Mouse (Mus musculus) stomach, postnatal 0 days (tissue): ENCODE measurements around the gene Cdk5rap2.

ENCODE experiments used
- CTCF ChIP-seq: IDR thresholded peaks from 2 replicates; pipeline ENCODE4 v1.5.1; 2016; ENCODE audit warnings: antibody characterized with exemption, low read depth, mild to moderate bottlenecking, moderate library complexity
- EP300 ChIP-seq: optimal IDR thresholded peaks from 2 replicates; pipeline ENCODE3; 2016; ENCODE audit warnings: antibody characterized with exemption

DNA sequence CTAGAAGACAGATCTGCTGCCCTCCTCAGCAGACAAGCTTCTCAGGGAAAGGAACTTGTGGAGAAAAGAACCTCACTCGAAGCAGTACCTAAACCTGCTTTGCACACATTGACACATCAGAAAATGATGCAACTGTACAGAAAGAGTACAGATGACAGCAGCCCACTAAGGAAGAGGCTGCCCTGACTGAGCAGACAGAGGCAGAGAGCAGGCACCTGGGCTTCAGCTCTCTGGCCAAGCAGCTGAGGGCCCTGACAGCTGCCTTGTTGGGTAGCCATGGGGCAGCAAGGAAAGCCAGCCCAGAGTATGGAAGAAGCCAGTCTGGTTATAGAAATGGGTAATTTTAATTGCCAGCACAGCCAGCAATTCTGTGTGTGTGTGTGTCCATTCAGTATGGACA is 188.9 kb downstream of the Cdk5rap2 start:
- TF ChIP-seq CTCF: no peak
- TF ChIP-seq EP300: no peak
